Mouse (Mus musculus) gastrocnemius, postnatal 4 days (tissue): Measurements from ENCODE around the gene Cdc40. TPM values are rescaled to one million over a fixed set of nuclear protein-coding genes. Genes with fewer than 3 reads are reported as not detected.
A peak's percentile ranks its signal among the peaks of the same experiment; 100 is the strongest.

Source experiments
- DNase-seq, 2 experiments: peaks; one replicate each; pipeline ENCODE4 v3.0.0; 2021 to 2022; ENCODE audit warnings: low spot score in 2 of 2, mixed read lengths in 2 of 2
- long read RNA-seq, 2 experiments: library from polyadenylated mRNA; stranded (forward); transcript quantifications; one replicate each; pipeline ENCODE4 v2.0.0; 2021
- total RNA-seq, 2 experiments: library from RNA; stranded (reverse); gene quantifications; 2 replicates each; pipeline ENCODE4 v1.2.3; 2021

The Cdc40 gene
- total RNA-seq: 10 to 100 TPM; 14.9 to 18.0 TPM
- long read RNA-seq, experiment 1, transcript Cdc40-201 (15 exons, 3,534 nt): major isoform, 20 of 22 reads
- long read RNA-seq, experiment 1, partial matches to known transcripts: 2 of 22 reads
- long read RNA-seq, experiment 1, other reads (novel, unspliced or antisense): 0 of 22 reads
- long read RNA-seq, experiment 2, transcript Cdc40-201 (15 exons, 3,534 nt): major isoform, 14 of 15 reads
- long read RNA-seq, experiment 2, partial matches to known transcripts: 1 of 15 reads
- long read RNA-seq, experiment 2, other reads (novel, unspliced or antisense): 0 of 15 reads

GRCm38 (mm10) chr10:40882831-40883643 is at the start of gene Cdc40, which contains the start of gene Wasf1:
Cdc40 (minus strand) TSS chr10:40883311.
Wasf1 (plus strand) TSS chr10:40883475.
- DNase-seq: peak; percentile 92 to 97

GRCm38 (mm10) chr10:40919464-40919863 is 36.4 kb upstream of the Cdc40 start:
- no peak for DNase-seq

GRCm38 (mm10) chr10:40918669-40919440 is 35.7 kb upstream of the Cdc40 start:
- no peak for DNase-seq

GRCm38 (mm10) chr10:40915240-40915639 is 32.1 kb upstream of the Cdc40 start:
- DNase-seq: no peak

GRCm38 (mm10) chr10:40910811-40911210 is 27.7 kb upstream of the Cdc40 start:
- no peak for DNase-seq

- DNase-seq: no peak
Observed at GRCm38 (mm10) chr10:40908580-40908979, 25.5 kb upstream of the Cdc40 start.

- no peak for DNase-seq
Observed at GRCm38 (mm10) chr10:40906802-40907201, 23.7 kb upstream of the Cdc40 start.

- DNase-seq: no peak
Observed at GRCm38 (mm10) chr10:40906131-40906530, 23.0 kb upstream of the Cdc40 start.

- no peak for DNase-seq
Observed at GRCm38 (mm10) chr10:40901786-40902185, 18.7 kb upstream of the Cdc40 start.

GRCm38 (mm10) chr10:40896656-40897055 is 13.5 kb upstream of the Cdc40 start:
- DNase-seq: no peak

- no peak for DNase-seq
Observed at GRCm38 (mm10) chr10:40895765-40896164, 12.7 kb upstream of the Cdc40 start.

- DNase-seq: no peak
Observed at GRCm38 (mm10) chr10:40889146-40889545, 6.0 kb upstream of the Cdc40 start.

- no peak for DNase-seq
Observed at GRCm38 (mm10) chr10:40887316-40887715, 4.2 kb upstream of the Cdc40 start.

GRCm38 (mm10) chr10:40885432-40885831 is 2.3 kb upstream of the Cdc40 start:
- no peak for DNase-seq

GRCm38 (mm10) chr10:40884279-40884806 is 1.2 kb upstream of the Cdc40 start:
- peak; percentile 17 to 39 for DNase-seq

- DNase-seq: peak in 1 of 2 experiments; percentile 52
Observed at GRCm38 (mm10) chr10:40883644-40884278, 650 bp upstream of the Cdc40 start.

- no peak for DNase-seq
Observed at GRCm38 (mm10) chr10:40882333-40882732, 778 bp downstream of the Cdc40 start.

GRCm38 (mm10) chr10:40881236-40881635 is 1.9 kb downstream of the Cdc40 start:
- no peak for DNase-seq

- no peak for DNase-seq
Observed at GRCm38 (mm10) chr10:40879969-40880368, 3.1 kb downstream of the Cdc40 start.

GRCm38 (mm10) chr10:40878246-40878645 is 4.9 kb downstream of the Cdc40 start:
- DNase-seq: no peak

GRCm38 (mm10) chr10:40872052-40872451 is 11.1 kb downstream of the Cdc40 start:
- DNase-seq: no peak
